Mouse (Mus musculus): ENCODE results near the gene Etv6. TPM values are rescaled to one million over a fixed set of nuclear protein-coding genes. Genes with fewer than 3 reads are reported as not detected.
A peak's percentile ranks its signal among the peaks of the same experiment; 100 is the strongest.

The Etv6 gene
- polyA plus RNA-seq, 1 experiment from 2014 or later = 3.4 TPM

- H3K4me3 ChIP-seq (ENCODE audit: low read length) = no peak overlapping the region
- no peaks in the 10 kb centered on the region for H3K4me1 ChIP-seq (ENCODE audit: control insufficient read depth, insufficient read depth, low read depth, low read length)
- H3K36me3 ChIP-seq (ENCODE audit: control insufficient read depth, insufficient read depth, low read length) = no peaks in the 10 kb centered on the region
- H3K9me3 ChIP-seq (ENCODE audit: control insufficient read depth, low read length) = no peaks in the 10 kb centered on the region
- no peak overlapping the region for H3K4me2 ChIP-seq (ENCODE audit: low read length)
- no peak for ATAC-seq
- no peaks in the 10 kb centered on the region for H3K27me3 ChIP-seq (replicated peaks; ENCODE audit: control insufficient read depth, insufficient read depth, low read length)
- 91% methylated on average over 13 of the region's 13 CpGs for WGBS
- no peak overlapping the region for H3K27ac ChIP-seq (ENCODE audit: low read depth, low read length)
- H3K9ac ChIP-seq (ENCODE audit: low read depth, low read length) = no peak overlapping the region
Measured at GRCm38 (mm10) chr6:134117380-134117938, 82.0 kb downstream of the Etv6 start.

GRCm38 (mm10) chr6:134118506-134118905 is 83.0 kb downstream of the Etv6 start:
- Histone ChIP-seq H3K27ac (ENCODE audit: low read depth, low read length) (no peak overlapping the region), H3K4me1 (ENCODE audit: control insufficient read depth, insufficient read depth, low read depth, low read length) (no peaks in the 10 kb centered on the region), H3K9me3 (ENCODE audit: control insufficient read depth, low read length) (no peaks in the 10 kb centered on the region), H3K27me3 (replicated peaks; ENCODE audit: control insufficient read depth, insufficient read depth, low read length) (no peaks in the 10 kb centered on the region), H3K4me2 (ENCODE audit: low read length) (no peak overlapping the region), H3K4me3 (ENCODE audit: low read length) (no peak overlapping the region), H3K36me3 (ENCODE audit: control insufficient read depth, insufficient read depth, low read length) (no peaks in the 10 kb centered on the region), H3K9ac (ENCODE audit: low read depth, low read length) (no peak overlapping the region)
- ATAC-seq = no peak
- WGBS = 81% methylated on average over 5 of the region's 5 CpGs

GRCm38 (mm10) chr6:134119136-134119535 is 83.6 kb downstream of the Etv6 start:
- Histone ChIP-seq H3K4me2 (ENCODE audit: low read length) (no peak overlapping the region), H3K4me1 (ENCODE audit: control insufficient read depth, insufficient read depth, low read depth, low read length) (no peaks in the 10 kb centered on the region), H3K27me3 (replicated peaks; ENCODE audit: control insufficient read depth, insufficient read depth, low read length) (no peaks in the 10 kb centered on the region), H3K27ac (ENCODE audit: low read depth, low read length) (no peak overlapping the region), H3K4me3 (ENCODE audit: low read length) (no peak overlapping the region), H3K36me3 (ENCODE audit: control insufficient read depth, insufficient read depth, low read length) (no peaks in the 10 kb centered on the region), H3K9me3 (ENCODE audit: control insufficient read depth, low read length) (no peaks in the 10 kb centered on the region), H3K9ac (ENCODE audit: low read depth, low read length) (no peak overlapping the region)
- 24% methylated on average over 4 of the region's 4 CpGs for WGBS
- no peak for ATAC-seq

- 74% methylated on average over 4 of the region's 4 CpGs for WGBS
- no peaks in the 10 kb centered on the region for H3K4me1 ChIP-seq (ENCODE audit: control insufficient read depth, insufficient read depth, low read depth, low read length)
- no peak for ATAC-seq
- no peaks in the 10 kb centered on the region for H3K27me3 ChIP-seq (replicated peaks; ENCODE audit: control insufficient read depth, insufficient read depth, low read length)
- H3K36me3 ChIP-seq (ENCODE audit: control insufficient read depth, insufficient read depth, low read length) = no peaks in the 10 kb centered on the region
- H3K9me3 ChIP-seq (ENCODE audit: control insufficient read depth, low read length) = no peaks in the 10 kb centered on the region
- H3K9ac ChIP-seq (ENCODE audit: low read depth, low read length) = no peak overlapping the region
- no peak overlapping the region for H3K27ac ChIP-seq (ENCODE audit: low read depth, low read length)
- no peak overlapping the region for H3K4me2 ChIP-seq (ENCODE audit: low read length)
- H3K4me3 ChIP-seq (ENCODE audit: low read length) = no peak overlapping the region
Measured at GRCm38 (mm10) chr6:134120227-134120626, 84.7 kb downstream of the Etv6 start.

- H3K9ac ChIP-seq (ENCODE audit: low read depth, low read length) = no peak overlapping the region
- H3K4me2 ChIP-seq (ENCODE audit: low read length) = no peak overlapping the region
- no peaks in the 10 kb centered on the region for H3K36me3 ChIP-seq (ENCODE audit: control insufficient read depth, insufficient read depth, low read length)
- no peaks in the 10 kb centered on the region for H3K27me3 ChIP-seq (replicated peaks; ENCODE audit: control insufficient read depth, insufficient read depth, low read length)
- WGBS = 75% methylated on average over 12 of the region's 12 CpGs
- H3K9me3 ChIP-seq (ENCODE audit: control insufficient read depth, low read length) = no peaks in the 10 kb centered on the region
- no peaks in the 10 kb centered on the region for H3K4me1 ChIP-seq (ENCODE audit: control insufficient read depth, insufficient read depth, low read depth, low read length)
- no peak overlapping the region for H3K4me3 ChIP-seq (ENCODE audit: low read length)
- H3K27ac ChIP-seq (ENCODE audit: low read depth, low read length) = no peak overlapping the region
- no peak for ATAC-seq
Measured at GRCm38 (mm10) chr6:134120712-134121111, 85.2 kb downstream of the Etv6 start.

GRCm38 (mm10) chr6:134122945-134123344 is 87.4 kb downstream of the Etv6 start:
- Histone ChIP-seq H3K27ac (ENCODE audit: low read depth, low read length) (no peak overlapping the region), H3K9me3 (ENCODE audit: control insufficient read depth, low read length) (no peaks in the 10 kb centered on the region), H3K9ac (ENCODE audit: low read depth, low read length) (no peak overlapping the region), H3K27me3 (replicated peaks; ENCODE audit: control insufficient read depth, insufficient read depth, low read length) (no peaks in the 10 kb centered on the region), H3K4me1 (ENCODE audit: control insufficient read depth, insufficient read depth, low read depth, low read length) (peaks cover 2% of the 10 kb centered on the region; the same call in 1 of the 2 replicates), H3K36me3 (ENCODE audit: control insufficient read depth, insufficient read depth, low read length) (no peaks in the 10 kb centered on the region), H3K4me3 (ENCODE audit: low read length) (no peak overlapping the region), H3K4me2 (ENCODE audit: low read length) (no peak overlapping the region)
- no peak for ATAC-seq
- 77% methylated on average over 5 of the region's 5 CpGs for whole genome bisulfite sequencing

GRCm38 (mm10) chr6:134123474-134123873 is 88.0 kb downstream of the Etv6 start:
- WGBS = 94% methylated on average over 7 of the region's 7 CpGs
- Histone ChIP-seq H3K4me1 (ENCODE audit: control insufficient read depth, insufficient read depth, low read depth, low read length) (peaks cover 4% of the 10 kb centered on the region), H3K27ac (ENCODE audit: low read depth, low read length) (no peak overlapping the region), H3K36me3 (ENCODE audit: control insufficient read depth, insufficient read depth, low read length) (no peaks in the 10 kb centered on the region), H3K9me3 (ENCODE audit: control insufficient read depth, low read length) (no peaks in the 10 kb centered on the region), H3K4me3 (ENCODE audit: low read length) (no peak overlapping the region), H3K4me2 (ENCODE audit: low read length) (no peak overlapping the region), H3K27me3 (replicated peaks; ENCODE audit: control insufficient read depth, insufficient read depth, low read length) (no peaks in the 10 kb centered on the region), H3K9ac (ENCODE audit: low read depth, low read length) (no peak overlapping the region)
- no peak for ATAC-seq

GRCm38 (mm10) chr6:134124256-134124655 is 88.8 kb downstream of the Etv6 start:
- no peaks in the 10 kb centered on the region for H3K27me3 ChIP-seq (replicated peaks; ENCODE audit: control insufficient read depth, insufficient read depth, low read length)
- no peaks in the 10 kb centered on the region for H3K36me3 ChIP-seq (ENCODE audit: control insufficient read depth, insufficient read depth, low read length)
- H3K27ac ChIP-seq (ENCODE audit: low read depth, low read length) = no peak overlapping the region
- no peak overlapping the region for H3K4me2 ChIP-seq (ENCODE audit: low read length)
- H3K4me3 ChIP-seq (ENCODE audit: low read length) = no peak overlapping the region
- peaks cover 4% of the 10 kb centered on the region for H3K4me1 ChIP-seq (ENCODE audit: control insufficient read depth, insufficient read depth, low read depth, low read length)
- no peak for ATAC-seq
- WGBS = 93% methylated on average over 10 of the region's 10 CpGs
- H3K9ac ChIP-seq (ENCODE audit: low read depth, low read length) = no peak overlapping the region
- H3K9me3 ChIP-seq (ENCODE audit: control insufficient read depth, low read length) = no peaks in the 10 kb centered on the region

- no peaks in the 10 kb centered on the region for H3K27me3 ChIP-seq (replicated peaks; ENCODE audit: control insufficient read depth, insufficient read depth, low read length)
- H3K9ac ChIP-seq (ENCODE audit: low read depth, low read length) = no peak overlapping the region
- WGBS = 53% methylated on average over 6 of the region's 6 CpGs
- ATAC-seq = peak; percentile 67
- H3K4me1 ChIP-seq (ENCODE audit: control insufficient read depth, insufficient read depth, low read depth, low read length) = peaks cover 4% of the 10 kb centered on the region
- no peak overlapping the region for H3K4me2 ChIP-seq (ENCODE audit: low read length)
- H3K36me3 ChIP-seq (ENCODE audit: control insufficient read depth, insufficient read depth, low read length) = no peaks in the 10 kb centered on the region
- no peaks in the 10 kb centered on the region for H3K9me3 ChIP-seq (ENCODE audit: control insufficient read depth, low read length)
- H3K4me3 ChIP-seq (ENCODE audit: low read length) = no peak overlapping the region
- no peak overlapping the region for H3K27ac ChIP-seq (ENCODE audit: low read depth, low read length)
Measured at GRCm38 (mm10) chr6:134127996-134128395, 92.5 kb downstream of the Etv6 start.

- Histone ChIP-seq H3K4me2 (ENCODE audit: low read length) (no peak overlapping the region), H3K27ac (ENCODE audit: low read depth, low read length) (peak overlapping the region; percentile 46; the same call in 1 of the 2 replicates), H3K4me1 (ENCODE audit: control insufficient read depth, insufficient read depth, low read depth, low read length) (peaks cover 4% of the 10 kb centered on the region), H3K36me3 (ENCODE audit: control insufficient read depth, insufficient read depth, low read length) (no peaks in the 10 kb centered on the region), H3K27me3 (replicated peaks; ENCODE audit: control insufficient read depth, insufficient read depth, low read length) (no peaks in the 10 kb centered on the region), H3K9ac (ENCODE audit: low read depth, low read length) (no peak overlapping the region), H3K9me3 (ENCODE audit: control insufficient read depth, low read length) (no peaks in the 10 kb centered on the region), H3K4me3 (ENCODE audit: low read length) (no peak overlapping the region)
- 74% methylated on average over 13 of the region's 13 CpGs for WGBS
- ATAC-seq = peak; percentile 10; the same call in 1 of the 2 replicates
Measured at GRCm38 (mm10) chr6:134128594-134128993, 93.1 kb downstream of the Etv6 start.
